Mouse (Mus musculus) MN1 (cell line): ENCODE data around the gene Tmem230.
"Not testable (repeated sequence)": the region's sequence is repeated elsewhere in the genome, so short reads cannot be mapped to it uniquely, and the experiment has no call there.

Experiments
- DNase-seq: peaks from one replicate; pipeline ENCODE4 v3.0.0-alpha.2; 2016; ENCODE audit warnings: low spot score

Gene Tmem230

GRCm38 (mm10) chr2:132272694-132273389, 25.2 kb upstream of the Tmem230 start:
- no peak for DNase-seq

DNA sequence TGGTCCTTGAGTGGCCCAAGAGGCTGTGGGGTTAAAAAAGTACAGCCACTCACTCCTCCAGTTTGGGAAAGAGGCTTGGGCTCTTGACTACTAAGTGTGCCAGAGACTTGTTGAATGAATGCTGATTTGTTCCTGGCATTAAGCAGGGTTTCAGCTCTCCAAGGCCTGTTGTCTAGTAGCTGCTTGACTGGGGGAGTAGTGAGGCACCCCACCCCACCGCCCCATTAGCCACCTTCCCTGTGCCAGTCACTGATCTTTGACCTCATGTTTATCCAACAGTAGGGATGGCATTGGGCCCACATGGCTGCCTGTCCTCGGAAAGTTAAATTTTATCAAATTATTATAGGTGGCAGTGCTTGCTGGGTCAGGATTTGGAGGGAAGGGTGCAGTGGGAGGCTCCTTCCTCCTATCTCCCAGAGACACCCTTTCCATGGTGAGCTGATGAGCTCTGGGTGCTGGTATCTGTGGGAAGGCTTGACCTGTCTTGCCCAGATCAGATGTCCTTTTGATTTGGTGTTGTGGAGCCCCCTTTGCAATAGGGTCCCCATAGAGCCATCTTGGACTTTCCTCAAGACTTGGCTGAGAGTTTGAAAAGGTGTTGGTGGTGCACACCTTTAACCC, 22.8 kb upstream of the Tmem230 start:
- DNase-seq, result no peak

DNA sequence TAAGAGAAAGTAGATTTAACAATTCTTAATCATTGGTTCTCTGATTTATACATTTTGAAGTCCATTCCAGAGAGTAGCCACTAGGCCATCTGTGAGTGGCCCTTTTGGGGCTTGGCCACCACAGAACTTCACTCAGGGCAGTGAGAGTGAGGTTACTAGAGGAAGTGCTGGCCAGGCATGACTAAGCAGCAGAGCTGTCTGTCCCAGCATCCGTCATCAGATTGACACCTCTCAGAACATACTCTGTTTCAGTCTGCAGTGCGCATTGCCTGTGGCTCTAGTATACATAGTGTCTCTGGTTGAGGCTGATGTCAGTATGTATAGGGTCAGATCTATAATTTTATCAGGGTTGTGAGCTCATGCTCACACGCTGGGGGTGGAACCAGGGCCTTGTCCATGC, 21.6 kb upstream of the Tmem230 start:
- DNase-seq, result no peak

GRCm38 (mm10) chr2:132266086-132266485, 18.5 kb upstream of the Tmem230 start:
- DNase-seq, result no peak

DNA sequence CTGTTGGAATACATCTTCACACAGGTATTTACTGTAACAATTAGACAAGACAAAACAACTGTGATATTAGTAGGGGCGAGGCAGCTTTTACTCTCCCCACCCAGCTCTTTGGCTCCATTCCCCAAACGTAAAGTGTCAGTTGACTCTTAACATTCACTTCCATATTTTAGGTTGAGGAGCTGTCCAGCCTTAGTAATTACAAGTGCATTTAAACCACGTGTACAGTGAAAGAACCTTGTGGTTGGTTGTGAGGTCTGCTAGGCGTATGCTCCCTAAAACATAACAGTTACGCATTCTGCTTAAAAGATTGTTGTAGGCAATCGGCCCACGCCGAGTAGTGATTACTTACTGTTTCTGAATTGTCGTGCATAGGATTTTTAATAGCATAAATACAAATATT, 17.6 kb upstream of the Tmem230 start:
- no peak for DNase-seq

DNA sequence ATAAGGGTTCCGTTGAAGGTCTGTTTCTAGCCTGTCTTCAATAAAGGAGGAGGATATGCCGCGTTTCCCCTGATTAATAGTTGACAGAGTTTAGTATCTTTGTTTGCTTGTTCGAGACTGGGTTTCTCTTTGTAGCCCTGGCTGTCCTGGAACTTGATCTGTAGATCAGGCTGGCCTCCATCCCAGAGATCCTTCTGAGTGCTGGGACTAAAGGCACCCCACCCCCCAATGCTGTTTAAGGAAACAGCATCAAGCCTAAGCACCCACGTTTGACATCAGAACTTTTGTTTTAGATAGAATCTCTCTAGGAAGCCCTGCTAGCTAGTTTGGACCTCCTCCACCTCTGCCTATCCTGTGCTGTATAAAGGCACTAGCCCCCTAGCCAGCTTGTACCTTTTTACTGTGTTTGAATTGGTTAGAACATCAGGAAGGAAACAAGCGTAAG, 16.7 kb upstream of the Tmem230 start:
- no peak for DNase-seq

DNA sequence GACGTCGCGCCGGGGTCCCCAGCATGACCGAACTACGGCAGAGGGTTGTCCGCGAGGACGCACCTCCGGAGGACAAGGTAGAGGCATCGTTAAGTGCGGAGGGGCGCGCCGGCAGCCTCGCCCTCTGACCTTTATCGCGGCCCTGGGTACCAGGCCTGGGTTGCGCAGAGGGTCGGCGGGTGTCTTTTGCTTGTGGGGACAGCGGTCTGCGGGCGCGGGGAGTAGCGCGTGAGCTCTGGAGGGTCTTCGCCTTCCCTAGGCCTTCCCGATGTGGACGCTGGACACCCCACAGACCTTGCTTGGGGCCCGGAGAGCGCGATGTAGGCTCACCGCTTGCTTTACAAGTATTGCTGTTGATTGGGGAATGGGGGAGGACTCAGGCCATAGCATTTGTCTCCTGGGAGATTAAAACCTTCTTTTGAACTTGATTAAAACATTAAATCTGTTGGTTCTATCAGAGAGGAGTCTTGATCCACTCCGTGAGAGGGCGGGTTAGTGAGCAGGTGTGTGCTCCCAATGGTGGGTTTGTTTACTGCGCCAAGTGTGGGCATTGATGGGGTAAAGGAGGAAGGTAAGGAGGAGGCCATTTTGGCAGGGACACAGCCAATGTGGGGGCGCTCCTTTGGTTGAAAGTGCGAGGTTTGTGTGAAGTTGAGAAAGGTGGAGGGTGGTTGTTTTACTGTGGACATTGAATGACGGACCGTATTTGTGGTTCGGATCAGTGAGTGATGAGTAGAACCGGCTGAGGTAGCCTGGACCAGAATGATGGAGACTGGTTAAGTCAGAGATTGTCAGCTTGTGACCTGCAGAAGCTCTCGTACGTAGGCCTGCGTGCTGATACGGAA, 16.0 kb upstream of the Tmem230 start:
- peak; percentile 47 for DNase-seq

DNA sequence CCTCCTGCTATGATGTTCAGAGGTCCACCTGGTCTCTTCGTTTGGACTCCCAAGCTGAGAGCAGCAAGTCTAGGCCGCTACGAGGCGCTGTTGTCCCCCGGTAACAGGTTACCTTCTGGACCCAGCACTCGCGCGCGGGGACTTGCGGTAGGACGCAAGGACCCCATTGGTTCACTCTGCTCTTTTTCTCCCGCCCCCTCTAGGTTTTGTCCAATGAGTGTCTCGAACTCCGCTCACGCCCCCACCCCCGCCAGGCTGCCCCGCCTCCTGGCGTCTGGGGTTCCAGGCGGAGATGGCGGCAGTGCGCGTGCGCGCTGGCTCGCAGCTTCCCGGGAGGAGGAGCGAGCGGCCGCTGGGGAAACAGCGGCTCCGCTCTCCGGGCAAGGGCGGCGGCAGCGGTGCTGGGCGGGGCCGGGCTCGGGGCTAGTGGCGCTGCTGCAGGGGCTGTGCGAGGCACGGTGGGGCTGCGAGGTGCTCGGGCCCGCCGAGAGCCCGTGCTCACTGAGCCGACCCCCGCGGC, 15.3 kb upstream of the Tmem230 start, which contains the start of gene Cds2:
Gene Cds2, plus strand, starts transcription at position 270 of the 520 bp plus-strand sequence.
- peak; percentile 98 for DNase-seq

GRCm38 (mm10) chr2:132262175-132262574, 14.6 kb upstream of the Tmem230 start:
- DNase-seq, result no peak

GRCm38 (mm10) chr2:132260601-132261000, 13.0 kb upstream of the Tmem230 start:
- DNase-seq, result no peak

DNA sequence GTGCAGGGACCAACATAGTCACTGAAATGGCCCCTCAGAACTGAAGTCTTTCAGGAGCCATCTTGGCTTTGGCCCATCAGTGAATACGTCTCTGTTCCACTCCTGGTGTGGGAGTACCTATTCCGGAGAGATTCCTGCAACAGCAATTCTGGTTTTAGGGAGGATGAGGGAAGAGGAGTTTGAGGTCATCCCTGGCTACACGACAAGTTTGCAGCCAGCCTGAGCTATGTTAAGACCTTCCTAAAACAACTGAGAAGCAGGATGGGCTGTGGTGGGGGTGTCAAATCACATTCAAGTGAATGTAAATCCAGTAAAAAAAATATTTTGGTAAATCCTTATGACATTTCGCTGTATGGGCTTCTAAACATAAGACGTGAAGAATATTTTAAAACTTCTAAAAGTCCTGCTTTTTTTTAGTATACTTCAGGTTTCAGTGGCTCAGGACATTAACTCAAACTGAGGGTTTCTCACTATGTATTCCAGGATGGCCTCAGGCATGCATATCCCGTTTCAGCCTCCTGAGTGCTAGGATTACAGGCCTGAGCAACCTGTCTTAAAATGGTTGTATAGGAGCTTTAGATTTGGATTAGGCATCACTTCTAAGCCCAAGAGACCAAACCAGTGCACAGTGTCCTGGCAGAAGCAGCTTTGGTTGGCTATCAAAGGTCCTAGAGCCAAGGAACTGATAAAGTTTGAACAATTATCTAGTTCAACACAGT, 9.9 kb upstream of the Tmem230 start:
- no peak for DNase-seq

DNA sequence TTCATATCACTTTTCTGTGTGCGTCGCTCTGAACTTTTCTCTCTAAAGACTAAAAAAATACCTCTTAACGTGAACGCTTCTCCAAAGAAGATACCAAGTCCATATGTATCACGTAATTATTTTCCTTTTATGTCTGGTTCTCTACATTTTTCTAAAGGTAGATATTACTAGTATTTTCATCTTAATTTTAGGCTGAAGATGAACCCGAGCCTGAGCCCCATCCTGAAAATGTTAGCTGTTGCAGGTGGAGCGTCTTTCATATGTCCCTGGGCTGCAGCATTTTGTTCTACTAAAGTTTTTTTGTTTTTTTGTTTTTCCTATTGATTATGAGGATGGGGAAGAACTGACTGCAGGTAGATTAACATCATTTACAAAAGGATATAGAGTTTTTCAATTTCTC, 6.0 kb upstream of the Tmem230 start:
- no peak for DNase-seq

GRCm38 (mm10) chr2:132252542-132253528, 5.2 kb upstream of the Tmem230 start, which contains the start of gene Pcna:
Gene Pcna (minus strand): TSS chr2:132253314.
- peak; percentile 97 for DNase-seq

DNA sequence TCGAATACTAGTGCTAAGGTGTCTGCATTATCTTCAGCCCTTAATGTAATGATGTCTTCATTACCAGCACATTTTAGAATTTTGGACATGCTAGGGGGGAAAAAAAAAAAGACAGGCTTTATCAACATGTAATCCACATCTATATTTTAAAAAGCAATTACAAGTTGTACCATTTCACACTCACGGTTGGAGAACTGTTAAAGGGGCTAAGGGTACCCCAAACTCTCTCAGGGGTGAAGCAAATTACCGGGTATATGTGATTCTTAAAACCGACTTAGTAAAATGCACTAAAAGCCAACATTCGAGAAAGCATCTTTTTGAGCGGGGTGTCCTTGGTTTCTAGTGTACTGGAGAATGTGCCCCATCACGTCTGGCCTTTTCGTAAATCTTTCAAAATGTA, 4.3 kb upstream of the Tmem230 start:
- DNase-seq, result no peak

- no peak for DNase-seq
Observed at GRCm38 (mm10) chr2:132243370-132243769, 4.2 kb downstream of the Tmem230 start.

GRCm38 (mm10) chr2:132240457-132240856, 7.2 kb downstream of the Tmem230 start:
- DNase-seq, result peak; percentile 46

DNA sequence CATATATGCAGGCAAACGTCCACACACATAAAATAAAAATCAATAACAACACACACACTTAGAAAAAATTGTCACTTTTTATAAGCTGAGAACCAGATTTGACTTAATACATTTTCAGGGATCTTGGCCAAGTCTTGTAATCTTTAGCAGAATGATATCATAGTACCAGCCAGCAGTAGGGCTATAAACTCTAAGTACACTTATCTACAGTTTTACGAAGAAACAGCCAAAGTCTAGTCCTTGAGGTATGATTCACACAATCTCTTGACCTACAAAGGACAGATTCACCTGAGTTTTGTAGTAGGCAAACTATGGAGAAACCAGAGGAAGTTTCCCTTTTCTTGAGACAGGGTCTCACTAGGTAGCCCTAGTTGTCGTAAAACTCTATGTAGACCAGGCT, 8.2 kb downstream of the Tmem230 start:
- not testable (repeated sequence) for DNase-seq

DNA sequence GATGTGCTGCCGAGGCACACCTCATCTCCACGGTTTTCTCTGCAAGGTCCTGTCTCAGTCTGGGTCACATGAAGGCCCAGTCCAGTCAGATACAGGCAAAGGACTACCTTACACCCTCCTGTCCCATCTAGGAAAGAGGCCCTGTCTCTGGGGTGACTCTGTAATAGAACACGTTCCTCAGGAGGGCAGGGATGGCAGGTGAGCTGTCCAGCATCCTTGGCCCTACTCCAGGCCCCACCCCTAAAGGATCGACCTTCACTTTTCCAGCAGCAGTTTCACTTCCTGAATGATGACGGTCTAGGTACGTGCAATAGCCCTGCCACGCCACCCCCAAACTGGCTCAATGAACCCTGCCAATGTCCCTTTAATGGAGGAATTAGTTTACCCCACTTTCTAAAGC, 11.6 kb downstream of the Tmem230 start:
- DNase-seq, result no peak

- no peak for DNase-seq
Observed at GRCm38 (mm10) chr2:132235291-132235690, 12.3 kb downstream of the Tmem230 start.

DNA sequence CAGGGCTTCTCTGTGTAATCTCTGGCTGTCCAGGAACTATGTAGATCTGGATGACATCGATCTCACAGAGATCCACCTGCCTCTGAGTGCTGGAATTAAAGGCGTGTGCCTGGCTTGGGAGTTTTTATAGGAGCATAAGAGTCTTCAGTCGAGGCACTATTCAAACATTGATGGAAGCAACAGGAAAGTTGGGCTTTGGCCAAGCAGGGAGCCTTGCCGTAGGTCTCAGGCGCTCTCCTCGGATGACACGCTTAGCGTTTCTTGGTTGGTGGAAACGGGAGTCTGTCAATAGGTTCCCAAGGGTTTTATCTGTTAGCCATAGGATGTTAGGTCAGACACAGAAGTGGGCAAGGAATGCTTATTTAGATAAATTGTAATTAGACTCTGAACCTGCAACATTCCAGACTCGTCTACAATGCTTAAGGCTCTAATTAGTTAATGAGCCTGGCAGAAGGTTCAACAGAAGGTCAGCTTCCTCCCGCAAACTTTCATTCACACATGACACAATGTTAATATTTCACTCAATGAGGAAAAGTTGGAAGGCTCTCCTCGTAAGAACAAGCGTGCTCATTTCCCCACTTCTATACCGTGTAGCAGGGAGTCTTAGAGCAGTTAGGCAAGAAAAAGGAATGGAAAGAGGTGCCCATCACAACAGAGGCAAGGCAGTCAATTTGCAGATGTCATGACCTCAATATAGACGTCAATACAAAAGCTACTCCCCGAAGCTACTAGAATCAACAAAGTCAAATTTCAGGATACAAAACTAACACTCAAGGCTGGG, 13.4 kb downstream of the Tmem230 start:
- DNase-seq, result no peak
